17 mouse cellular contexts compared by ENCODE assay signal in the genomic region with DNA sequence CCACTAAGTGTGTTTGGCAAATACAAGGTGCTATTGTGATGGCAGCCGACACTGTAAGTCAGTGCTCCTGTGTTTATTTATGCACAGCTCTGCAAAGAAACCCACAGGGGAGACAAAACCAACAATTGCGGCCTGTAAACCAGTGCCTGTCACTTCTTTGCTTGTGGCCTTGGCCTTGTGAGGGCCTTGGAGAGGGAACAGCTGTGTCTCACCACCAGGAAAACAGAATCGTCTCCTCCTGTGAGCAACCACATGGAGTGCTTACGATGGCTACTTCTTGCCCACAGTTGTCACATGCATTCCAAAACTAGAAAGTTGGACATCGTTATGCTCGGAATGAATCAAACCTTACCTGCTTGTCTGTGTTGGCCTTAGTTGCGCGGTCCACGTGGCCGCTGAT.
"Had no signal": no experiment of that assay in that cellular context is flagged by ENCODE, and none has a peak within 500 bp of the region (broad histone marks: within the 10 kb centered on the region; RNA-seq: fewer than 3 reads in every experiment).

No protein-coding gene starts in this region.

- H3K27me3 ChIP-seq: intestine, embryonic 15.5 days; liver, embryonic 12.5 days; lung, embryonic 15.5 days; megakaryocyte, embryonic 14.5 days; midbrain, embryonic 12.5 days; neural tube, embryonic 13.5 days; stomach, embryonic 15.5 days had no signal

- H3K36me3 ChIP-seq: intestine, embryonic 15.5 days; lung, embryonic 15.5 days; midbrain, embryonic 12.5 days; neural tube, embryonic 13.5 days; stomach, embryonic 15.5 days had no signal

- H3K9me3 ChIP-seq: intestine, embryonic 15.5 days; liver, embryonic 12.5 days; lung, embryonic 15.5 days; megakaryocyte, embryonic 14.5 days; midbrain, embryonic 12.5 days; neural tube, embryonic 13.5 days; stomach, embryonic 15.5 days had no signal

- H3K27ac ChIP-seq: intestine, embryonic 15.5 days; layer of hippocampus, adult 2 months; liver, embryonic 12.5 days; lung, embryonic 15.5 days; macrophage; midbrain, embryonic 12.5 days; neural tube, embryonic 13.5 days; stomach, embryonic 15.5 days had no signal

- H3K4me1 ChIP-seq: intestine, embryonic 15.5 days; midbrain, embryonic 12.5 days; stomach, embryonic 15.5 days had no signal

- DNase-seq: kidney, adult 18-20 months; kidney, postnatal 4 days; liver, postnatal 0 days; lung, postnatal 14 days; retina, postnatal 1 day; right cerebral cortex, postnatal 14 days; thymus, adult 2 months; thymus, postnatal 25 days had no signal

- H3K9ac ChIP-seq: intestine, embryonic 15.5 days; liver, embryonic 12.5 days; liver, postnatal 0 days; lung, embryonic 15.5 days; midbrain, embryonic 12.5 days; neural tube, embryonic 13.5 days; stomach, embryonic 15.5 days had no signal

- H3K4me3 ChIP-seq: intestine, embryonic 15.5 days; layer of hippocampus, adult 2 months; liver, embryonic 12.5 days; lung, embryonic 15.5 days; megakaryocyte, embryonic 14.5 days; midbrain, embryonic 12.5 days; neural tube, embryonic 13.5 days; stomach, embryonic 15.5 days had no signal

- ATAC-seq: intestine, embryonic 15.5 days; liver, embryonic 12.5 days; liver, postnatal 0 days had no signal

- H3K4me2 ChIP-seq: intestine, embryonic 15.5 days; liver, embryonic 12.5 days; lung, embryonic 15.5 days; midbrain, embryonic 12.5 days; neural tube, embryonic 13.5 days; stomach, embryonic 15.5 days had no signal
